Mouse (Mus musculus): ENCODE results near the gene Ksr1. TPM values are rescaled to one million over a fixed set of nuclear protein-coding genes. Genes with fewer than 3 reads are reported as not detected.

Ksr1 gene
- polyA plus RNA-seq, 1 experiment: 4.8 TPM

DNA sequence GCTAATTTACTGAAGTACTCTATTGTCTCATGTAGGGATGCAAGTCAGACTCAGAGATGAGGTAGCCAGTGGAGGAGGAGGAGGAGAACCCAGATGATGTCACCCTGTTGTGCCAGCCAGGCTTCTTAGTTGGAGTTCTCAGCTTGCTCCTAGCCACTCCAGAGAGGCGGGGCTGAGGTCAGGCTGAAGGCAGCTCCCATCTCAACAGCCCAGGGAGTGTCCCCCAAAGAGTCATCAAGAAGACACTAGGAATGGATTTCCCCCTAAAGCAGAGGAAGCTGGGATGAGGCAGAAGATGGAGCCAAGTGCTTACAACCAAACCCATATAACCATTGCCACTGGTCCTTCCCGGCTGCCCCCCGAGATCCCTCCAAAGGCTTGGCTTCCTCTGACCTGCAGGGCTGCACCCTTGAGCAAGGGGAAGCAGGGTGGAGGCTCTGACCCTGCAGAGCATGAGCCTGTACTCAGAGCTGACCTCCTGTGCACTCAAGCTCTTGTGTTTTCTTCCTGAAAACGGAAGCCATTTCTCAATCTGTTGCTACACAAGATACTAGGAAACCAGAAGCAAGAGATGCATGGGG, 58.4 kb downstream of the Ksr1 start:
- peaks cover 2% of the 10 kb centered on the region for H3K79me3 ChIP-seq (ENCODE audit: low read depth)
- no peaks in the 10 kb centered on the region for H3K27me3 ChIP-seq (ENCODE audit: control insufficient read depth, insufficient read depth, insufficient read length)
- TF ChIP-seq MAX (IDR thresholded peaks at IDR 0.05): no peak
- no peak for TF ChIP-seq USF1 (IDR thresholded peaks at IDR 0.05; ENCODE audit: low read depth)
- TF ChIP-seq CTCF (IDR thresholded peaks at IDR 0.05; ENCODE audit: control insufficient read depth, insufficient read depth, insufficient read length): no peak
- no peak for TF ChIP-seq CEBPB (IDR thresholded peaks at IDR 0.05; ENCODE audit: low read depth)
- no peak for TF ChIP-seq FOSL1 (IDR thresholded peaks at IDR 0.05; ENCODE audit: insufficient read depth, low read length, poor library complexity, severe bottlenecking)
- TF ChIP-seq MYOG (IDR thresholded peaks at IDR 0.05; ENCODE audit: control insufficient read depth, extremely low read depth, insufficient read length): no peak
- TF ChIP-seq MYOD1 (IDR thresholded peaks at IDR 0.05; ENCODE audit: control insufficient read depth, insufficient read length, low read depth): no peak
- no peaks in the 10 kb centered on the region for H3K79me2 ChIP-seq (ENCODE audit: control insufficient read depth, insufficient read depth)
- no peak overlapping the region for H3ac ChIP-seq (ENCODE audit: control insufficient read depth, insufficient read length, low read depth)
- H3K36me3 ChIP-seq (ENCODE audit: control insufficient read depth, insufficient read depth): no peaks in the 10 kb centered on the region
- H3K4me3 ChIP-seq (ENCODE audit: insufficient read depth, poor library complexity, severe bottlenecking): no peak overlapping the region

DNA sequence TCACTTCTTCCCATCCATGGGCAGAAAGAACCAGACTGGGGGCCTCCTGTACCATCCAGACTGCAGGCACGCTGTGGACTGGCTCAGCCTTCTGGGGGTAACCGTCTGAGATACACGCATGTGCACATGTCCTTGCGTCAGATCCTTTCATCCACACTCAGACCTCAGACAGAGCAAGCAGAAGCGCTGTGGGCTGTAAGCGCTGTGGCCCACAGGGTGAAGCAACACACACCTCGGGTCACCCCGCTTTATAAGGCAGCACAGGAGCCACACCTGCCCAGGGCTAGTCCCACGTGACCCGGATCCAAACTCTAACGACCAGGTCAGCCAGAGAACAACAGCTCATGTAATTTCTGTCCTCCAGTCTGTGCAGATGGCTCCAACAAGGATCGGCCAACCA, 59.4 kb downstream of the Ksr1 start:
- Histone ChIP-seq H3K79me3 (ENCODE audit: low read depth) (peaks cover 2% of the 10 kb centered on the region), H3K36me3 (ENCODE audit: control insufficient read depth, insufficient read depth) (no peaks in the 10 kb centered on the region), H3K79me2 (ENCODE audit: control insufficient read depth, insufficient read depth) (peaks cover 5% of the 10 kb centered on the region), H3ac (ENCODE audit: control insufficient read depth, insufficient read length, low read depth) (no peak overlapping the region), H3K27me3 (ENCODE audit: control insufficient read depth, insufficient read depth, insufficient read length) (no peaks in the 10 kb centered on the region), H3K4me3 (ENCODE audit: insufficient read depth, poor library complexity, severe bottlenecking) (no peak overlapping the region)
- TF ChIP-seq MAX (IDR thresholded peaks at IDR 0.05) (no peak), CEBPB (IDR thresholded peaks at IDR 0.05; ENCODE audit: low read depth) (no peak), MYOG (IDR thresholded peaks at IDR 0.05; ENCODE audit: control insufficient read depth, extremely low read depth, insufficient read length) (no peak), MYOD1 (IDR thresholded peaks at IDR 0.05; ENCODE audit: control insufficient read depth, insufficient read length, low read depth) (no peak), CTCF (IDR thresholded peaks at IDR 0.05; ENCODE audit: control insufficient read depth, insufficient read depth, insufficient read length) (no peak), USF1 (IDR thresholded peaks at IDR 0.05; ENCODE audit: low read depth) (no peak), FOSL1 (IDR thresholded peaks at IDR 0.05; ENCODE audit: insufficient read depth, low read length, poor library complexity, severe bottlenecking) (no peak)

DNA sequence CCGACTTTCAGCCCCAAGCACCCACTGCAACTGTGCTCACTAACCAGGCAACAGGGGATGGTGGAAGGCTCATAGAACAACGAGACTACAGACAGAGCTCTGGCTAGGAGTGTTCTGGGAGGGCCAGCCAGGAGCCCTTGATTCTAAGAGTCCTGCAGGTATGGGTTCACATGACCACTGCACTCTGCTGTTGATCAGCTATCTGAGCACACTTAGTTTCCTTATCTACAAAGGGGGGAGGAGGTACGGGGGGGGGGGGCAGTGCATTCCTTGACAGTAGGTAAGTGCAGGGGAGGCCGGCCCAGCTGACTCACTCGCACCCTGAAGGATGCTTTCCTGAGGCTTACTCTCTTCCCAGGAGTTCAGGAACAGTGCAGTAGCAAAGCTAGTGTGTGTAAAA, 61.1 kb downstream of the Ksr1 start:
- Histone ChIP-seq H3K36me3 (ENCODE audit: control insufficient read depth, insufficient read depth) (no peaks in the 10 kb centered on the region), H3K79me2 (ENCODE audit: control insufficient read depth, insufficient read depth) (peaks cover 5% of the 10 kb centered on the region), H3K79me3 (ENCODE audit: low read depth) (peaks cover 2% of the 10 kb centered on the region), H3ac (ENCODE audit: control insufficient read depth, insufficient read length, low read depth) (no peak overlapping the region), H3K27me3 (ENCODE audit: control insufficient read depth, insufficient read depth, insufficient read length) (no peaks in the 10 kb centered on the region), H3K4me3 (ENCODE audit: insufficient read depth, poor library complexity, severe bottlenecking) (no peak overlapping the region)
- TF ChIP-seq CEBPB (IDR thresholded peaks at IDR 0.05; ENCODE audit: low read depth) (no peak), MYOD1 (IDR thresholded peaks at IDR 0.05; ENCODE audit: control insufficient read depth, insufficient read length, low read depth) (no peak), CTCF (IDR thresholded peaks at IDR 0.05; ENCODE audit: control insufficient read depth, insufficient read depth, insufficient read length) (no peak), MAX (IDR thresholded peaks at IDR 0.05) (no peak), USF1 (IDR thresholded peaks at IDR 0.05; ENCODE audit: low read depth) (no peak), MYOG (IDR thresholded peaks at IDR 0.05; ENCODE audit: control insufficient read depth, extremely low read depth, insufficient read length) (no peak), FOSL1 (IDR thresholded peaks at IDR 0.05; ENCODE audit: insufficient read depth, low read length, poor library complexity, severe bottlenecking) (no peak)

DNA sequence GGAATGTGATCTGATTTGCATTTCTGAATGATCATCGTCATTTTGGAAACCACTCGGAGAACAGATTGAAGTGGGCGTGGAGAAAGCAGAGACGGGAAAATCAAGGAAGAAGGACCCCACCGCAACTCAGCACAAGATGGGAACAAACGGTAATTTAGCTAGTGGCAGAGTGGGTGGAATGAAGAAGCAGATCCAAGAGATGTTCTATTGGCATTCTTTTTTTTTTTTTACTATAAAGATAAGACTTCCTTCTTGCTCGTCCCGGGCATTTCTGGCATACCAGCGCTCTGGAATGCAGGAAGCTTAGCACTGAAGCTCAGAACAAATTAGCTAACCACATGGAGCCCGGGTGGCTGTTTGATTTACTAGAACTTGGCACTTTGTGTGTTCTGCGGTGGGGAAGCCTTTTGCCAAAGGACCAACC, 63.2 kb downstream of the Ksr1 start:
- peaks cover 5% of the 10 kb centered on the region for H3K79me2 ChIP-seq (ENCODE audit: control insufficient read depth, insufficient read depth)
- H3K27me3 ChIP-seq (ENCODE audit: control insufficient read depth, insufficient read depth, insufficient read length): no peaks in the 10 kb centered on the region
- peaks cover 2% of the 10 kb centered on the region for H3K79me3 ChIP-seq (ENCODE audit: low read depth)
- H3K4me3 ChIP-seq (ENCODE audit: insufficient read depth, poor library complexity, severe bottlenecking): no peak overlapping the region
- no peak for TF ChIP-seq USF1 (IDR thresholded peaks at IDR 0.05; ENCODE audit: low read depth)
- no peak for TF ChIP-seq MYOD1 (IDR thresholded peaks at IDR 0.05; ENCODE audit: control insufficient read depth, insufficient read length, low read depth)
- TF ChIP-seq FOSL1 (IDR thresholded peaks at IDR 0.05; ENCODE audit: insufficient read depth, low read length, poor library complexity, severe bottlenecking): no peak
- no peaks in the 10 kb centered on the region for H3K36me3 ChIP-seq (ENCODE audit: control insufficient read depth, insufficient read depth)
- no peak overlapping the region for H3ac ChIP-seq (ENCODE audit: control insufficient read depth, insufficient read length, low read depth)

DNA sequence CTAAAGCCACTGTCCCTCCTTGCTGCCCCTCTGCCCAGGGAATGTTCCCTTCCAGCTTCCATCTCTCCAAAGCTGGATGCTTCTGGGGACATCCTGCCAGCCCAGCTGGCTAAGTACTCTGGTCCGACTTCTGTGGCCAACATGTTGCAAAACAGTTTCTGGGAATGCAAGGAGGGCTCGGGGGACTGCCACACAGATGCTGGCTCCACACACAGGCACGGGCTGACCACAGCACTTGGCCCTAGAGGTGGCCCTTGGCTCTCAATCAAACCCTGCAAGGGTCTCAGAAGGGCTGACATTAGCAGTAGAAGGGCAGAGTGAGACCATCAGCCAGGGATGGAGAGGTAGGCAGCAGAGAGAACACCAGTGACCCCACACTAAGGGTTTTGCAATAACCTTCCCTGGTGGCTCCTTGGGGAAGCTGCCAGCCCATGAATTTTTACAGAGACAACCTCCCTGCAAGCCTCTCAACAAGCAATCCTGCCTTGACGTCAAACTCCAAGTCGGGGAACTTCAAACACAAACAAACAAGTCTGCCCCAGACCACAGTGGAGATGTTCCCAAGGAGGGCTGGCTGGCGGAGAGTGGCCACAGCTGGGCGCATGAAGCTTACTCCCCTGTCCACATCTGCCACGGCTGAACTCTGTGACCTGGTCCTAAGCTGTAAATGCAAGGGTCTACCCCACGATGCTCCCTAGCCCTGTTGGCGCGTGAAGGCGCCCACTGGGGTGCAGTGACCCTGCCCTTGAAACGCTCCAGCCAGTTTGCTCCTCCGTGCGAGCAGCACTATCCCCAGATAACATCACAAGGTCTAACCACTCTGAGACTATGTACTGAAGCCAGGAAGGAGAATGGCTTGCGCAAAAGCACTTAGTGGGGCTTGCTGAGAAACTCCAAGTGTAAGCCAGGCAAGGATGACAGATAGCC, 65.0 kb downstream of the Ksr1 start:
- H3ac ChIP-seq (ENCODE audit: control insufficient read depth, insufficient read length, low read depth): no peak overlapping the region
- H3K79me2 ChIP-seq (ENCODE audit: control insufficient read depth, insufficient read depth): peaks cover 5% of the 10 kb centered on the region
- no peak for TF ChIP-seq FOSL1 (IDR thresholded peaks at IDR 0.05; ENCODE audit: insufficient read depth, low read length, poor library complexity, severe bottlenecking)
- TF ChIP-seq CEBPB (IDR thresholded peaks at IDR 0.05; ENCODE audit: low read depth): peak; percentile 6
- no peaks in the 10 kb centered on the region for H3K36me3 ChIP-seq (ENCODE audit: control insufficient read depth, insufficient read depth)
- no peak overlapping the region for H3K4me3 ChIP-seq (ENCODE audit: insufficient read depth, poor library complexity, severe bottlenecking)
- peaks cover under 1% of the 10 kb centered on the region for H3K79me3 ChIP-seq (ENCODE audit: low read depth)
- H3K27me3 ChIP-seq (ENCODE audit: control insufficient read depth, insufficient read depth, insufficient read length): no peaks in the 10 kb centered on the region
